Mouse (Mus musculus) megakaryocyte, embryonic 14.5 days (primary cell): ENCODE data around the gene Poglut1. TPM values are rescaled to one million over a fixed set of nuclear protein-coding genes. Genes with fewer than 3 reads are reported as not detected.
"Not testable (repeated sequence)": the region's sequence is repeated elsewhere in the genome, so short reads cannot be mapped to it uniquely, and the experiment has no call there.

ENCODE experiments used
- H3K27me3 ChIP-seq: replicated peaks from 2 replicates; pipeline ENCODE3; 2012; ENCODE audit warnings: inconsistent platforms
- H3K36me3 ChIP-seq: replicated peaks from 2 replicates; pipeline ENCODE3; 2012; ENCODE audit warnings: low read length, inconsistent platforms, mixed read lengths
- H3K4me1 ChIP-seq: 2 replicates; pipeline ENCODE4 v1.6.1; 2012; ENCODE audit warnings: inconsistent platforms
- H3K4me3 ChIP-seq: replicated peaks from 2 replicates; pipeline ENCODE3; 2012; ENCODE audit warnings: moderate library complexity, mild to moderate bottlenecking, inconsistent platforms
- H3K9me3 ChIP-seq: 2 replicates; pipeline ENCODE4 v1.6.1; 2012; ENCODE audit warnings: inconsistent platforms
- FLI1 ChIP-seq: IDR thresholded peaks from 2 replicates; pipeline ENCODE4 v1.6.1; 2012; ENCODE audit warnings: low read length, inconsistent platforms, mixed read lengths
- GATA1 ChIP-seq: IDR thresholded peaks from 3 replicates; pipeline ENCODE4 v1.6.1; 2012; ENCODE audit warnings: mixed read lengths, low read length, inconsistent platforms, borderline replicate concordance
- polyA plus RNA-seq: library from polyadenylated mRNA; stranded (reverse); fragments of >175 nt; gene quantifications from 2 replicates; pipeline ENCODE4 v1.2.3, GENCODE M21; 2012; ENCODE audit warnings: low replicate concordance; ENCODE audit not compliant: insufficient read depth

Poglut1 gene
- polyA plus RNA-seq, 1 experiment: 3.7 TPM

- H3K27me3 ChIP-seq: peaks cover 22% of the 10 kb centered on the region
- no peaks in the 10 kb centered on the region for H3K36me3 ChIP-seq
- H3K4me1 ChIP-seq: peaks cover 23% of the 10 kb centered on the region
- no peak overlapping the region for H3K4me3 ChIP-seq
- TF ChIP-seq GATA1 (no peak), FLI1 (no peak)
- H3K9me3 ChIP-seq: no peaks in the 10 kb centered on the region
These were observed 71.8 kb downstream of the Poglut1 start for GRCm38 (mm10) chr16:38478296-38478695.

DNA sequence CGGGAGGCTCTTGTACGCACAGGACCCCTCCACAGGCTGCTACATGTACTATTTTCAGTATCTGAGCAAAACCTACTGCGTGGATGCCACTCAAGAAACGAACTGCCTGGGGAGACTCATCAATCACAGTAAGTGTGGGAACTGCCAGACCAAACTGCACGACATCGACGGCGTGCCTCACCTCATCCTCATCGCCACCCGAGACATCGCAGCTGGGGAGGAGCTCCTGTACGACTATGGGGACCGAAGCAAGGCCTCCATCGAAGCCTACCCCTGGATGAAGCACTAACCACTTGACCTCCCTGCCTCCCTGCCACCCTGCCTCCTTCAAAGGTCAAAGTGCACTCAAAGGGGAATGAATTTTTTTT lies 72.8 kb downstream of the Poglut1 start:
- not testable (repeated sequence) for H3K9me3 ChIP-seq, H3K36me3 ChIP-seq, H3K4me3 ChIP-seq
- Histone ChIP-seq H3K4me1 (peaks cover 20% of the 10 kb centered on the region), H3K27me3 (peaks cover 18% of the 10 kb centered on the region)

DNA sequence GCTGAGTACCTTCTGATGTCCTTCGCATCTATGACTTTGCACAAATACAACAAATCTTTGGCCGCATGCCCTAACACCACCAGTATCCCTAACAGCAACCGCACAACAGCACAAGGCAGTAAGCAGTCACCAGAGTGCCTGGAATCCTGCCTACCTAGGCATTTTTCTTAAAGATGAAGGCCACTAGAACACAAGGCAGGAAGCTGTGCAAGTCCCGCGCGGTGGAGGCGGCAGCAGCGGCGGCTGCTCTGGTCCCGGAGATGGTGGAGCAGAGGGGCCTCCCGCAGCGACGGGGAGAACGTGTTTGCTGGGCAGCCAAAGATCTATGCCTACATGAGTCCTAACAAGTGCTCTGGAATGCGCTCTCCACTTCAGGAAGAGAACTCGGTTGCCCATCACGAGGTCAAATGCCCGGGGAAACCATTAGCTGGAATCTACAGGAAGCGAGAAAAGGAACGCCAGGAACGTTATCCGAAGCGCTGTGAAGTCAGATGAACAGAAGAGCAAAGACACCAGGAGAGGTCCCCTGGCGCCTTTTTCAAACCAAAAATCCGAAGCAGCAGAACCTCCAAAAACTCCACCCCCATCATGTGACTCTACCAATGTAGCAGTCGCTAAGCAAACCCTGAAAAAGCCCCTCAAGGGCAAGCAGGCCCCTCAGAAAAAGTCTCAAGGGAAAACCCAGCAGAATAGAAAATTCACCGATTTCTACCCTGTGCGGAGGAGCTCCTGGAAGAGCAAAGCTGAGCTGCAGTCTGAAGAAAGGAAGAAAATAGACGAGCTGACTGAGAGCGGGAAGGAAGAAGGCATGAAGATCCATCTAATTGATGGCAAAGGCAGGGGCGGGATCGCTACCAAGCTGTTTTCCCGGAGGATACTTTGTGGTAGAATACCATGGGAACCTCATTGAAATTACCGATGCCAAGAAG lies 73.5 kb downstream of the Poglut1 start:
- H3K4me1 ChIP-seq: peaks cover 23% of the 10 kb centered on the region
- peaks cover 12% of the 10 kb centered on the region for H3K27me3 ChIP-seq
- H3K9me3 ChIP-seq: no peaks in the 10 kb centered on the region
- H3K4me3 ChIP-seq: peak overlapping the region; percentile 84
- H3K36me3 ChIP-seq: no peaks in the 10 kb centered on the region
- no peak for TF ChIP-seq FLI1
- no peak for TF ChIP-seq GATA1

- peaks cover 17% of the 10 kb centered on the region for H3K4me1 ChIP-seq
- TF ChIP-seq FLI1 (no peak), GATA1 (no peak)
- H3K27me3 ChIP-seq: peaks cover 11% of the 10 kb centered on the region
- H3K4me3 ChIP-seq: no peak overlapping the region
- no peaks in the 10 kb centered on the region for H3K9me3 ChIP-seq
- H3K36me3 ChIP-seq: no peaks in the 10 kb centered on the region
These were observed 74.3 kb downstream of the Poglut1 start for GRCm38 (mm10) chr16:38475681-38476311.

Other genes starting within 250 kb of the Poglut1 start
- gene Maats1, start 208.1 kb downstream of the Poglut1 start, polyA plus RNA-seq: not detected in 2 replicates
- gene Cox17, start 203.3 kb downstream of the Poglut1 start, polyA plus RNA-seq: 25.9 and 292 TPM in 2 replicates
- 272 and 1,896 TPM in 2 replicates for gene Gm21987, start 203.2 kb downstream of the Poglut1 start, polyA plus RNA-seq
- gene Popdc2, start 188.0 kb downstream of the Poglut1 start, polyA plus RNA-seq: 2.8 and 5.0 TPM in 2 replicates
- not detected in 2 replicates for gene Pla1a, start 117.1 kb downstream of the Poglut1 start, polyA plus RNA-seq
- 423 and 659 TPM in 2 replicates for gene Adprh, start 97.6 kb downstream of the Poglut1 start, polyA plus RNA-seq
- 0.17 TPM in 1 of 2 replicates, not detected in the other for gene Cd80, start 94.7 kb downstream of the Poglut1 start, polyA plus RNA-seq
- gene Timmdc1, start 27.6 kb downstream of the Poglut1 start, polyA plus RNA-seq: 26.4 and 39.4 TPM in 2 replicates
- 6.5 and 10.3 TPM in 2 replicates for gene Tmem39a, start 8.4 kb upstream of the Poglut1 start, polyA plus RNA-seq
- gene Arhgap31, start 163.0 kb upstream of the Poglut1 start, polyA plus RNA-seq: 0.58 TPM in 1 of 2 replicates, not detected in the other
- gene B4galt4, start 192.0 kb upstream of the Poglut1 start, polyA plus RNA-seq: not detected in 2 replicates